Mouse (Mus musculus) C2C12 (cell line): ENCODE data around the gene Rufy1.

Experiments used
- CTCF ChIP-seq: IDR thresholded peaks from one replicate; pipeline ENCODE4 v1.5.1; 2011; ENCODE audit not compliant: control insufficient read depth, insufficient read depth, insufficient read length
- MAX ChIP-seq: IDR thresholded peaks from one replicate; pipeline ENCODE4 v1.6.1; 2011; ENCODE audit warnings: mild to moderate bottlenecking, control low read depth
- MYOG ChIP-seq: IDR thresholded peaks from one replicate; pipeline ENCODE4 v1.6.1; 2011; ENCODE audit not compliant: control insufficient read depth, insufficient read length; ENCODE audit errors: extremely low read depth
- USF1 ChIP-seq: IDR thresholded peaks from one replicate; pipeline ENCODE4 v1.6.1; 2011; ENCODE audit warnings: low read depth, mild to moderate bottlenecking, control low read depth, moderate library complexity

DNA sequence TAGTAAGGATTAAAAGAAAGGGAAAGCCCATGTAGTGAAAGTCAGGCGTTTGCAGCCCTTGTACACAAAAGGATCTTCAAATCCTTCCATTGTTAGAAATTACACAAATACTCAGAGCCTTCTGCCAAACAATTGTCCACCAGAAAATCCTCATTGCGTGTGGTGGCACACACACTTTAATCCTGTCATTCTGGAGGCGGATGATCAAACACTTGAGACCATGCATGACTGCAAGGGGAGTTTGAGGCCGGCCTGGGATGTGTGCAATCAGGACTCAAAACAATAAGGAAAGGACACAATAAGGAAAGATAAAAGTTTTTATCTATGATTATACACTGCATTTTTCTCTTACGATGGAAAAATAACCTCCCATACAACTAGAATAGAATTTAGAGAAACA, 55.5 kb downstream of the Rufy1 start:
- TF ChIP-seq MAX = no peak
- no peak for TF ChIP-seq CTCF
- no peak for TF ChIP-seq USF1
- no peak for TF ChIP-seq MYOG
